Comparison of ENCODE assay signal across 8 mouse cellular contexts in the genomic region with DNA sequence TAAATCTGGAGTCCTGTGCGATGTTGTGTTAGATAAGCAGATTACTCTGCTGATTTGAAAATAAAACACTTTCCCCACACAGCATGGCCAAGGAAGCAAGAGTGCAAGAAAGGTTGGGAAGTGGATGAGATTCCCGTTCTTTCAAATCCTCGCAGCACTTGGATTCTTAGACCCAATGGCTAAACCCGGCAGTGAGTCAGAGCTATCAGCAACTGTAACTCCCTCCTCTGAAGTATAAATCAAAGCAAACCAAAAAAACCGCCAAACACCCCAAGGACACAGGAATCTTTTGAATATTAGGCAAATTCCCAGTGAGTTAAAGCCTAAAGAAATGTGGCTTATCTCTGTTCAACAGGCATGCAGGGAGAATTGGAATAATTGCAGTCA.
"Had no signal": no experiment of that assay in that cellular context is flagged by ENCODE, and none has a peak within 500 bp of the region (broad histone marks: within the 10 kb centered on the region; RNA-seq: fewer than 3 reads in every experiment).

No protein-coding gene starts in this region.

- DNase-seq: kidney, adult 8-10 months; kidney, postnatal 25 days; layer of hippocampus, adult 9-11 months; layer of hippocampus, postnatal 36 days; liver, postnatal 0 days; right cerebral cortex, postnatal 4 days; spleen, adult 18-20 months; thymus, postnatal 36 days had no signal
